Mouse (Mus musculus): ENCODE results near the gene Gm3880. TPM values are rescaled to one million over a fixed set of nuclear protein-coding genes. Genes with fewer than 3 reads are reported as not detected.
"Not testable (repeated sequence)": the region's sequence is repeated elsewhere in the genome, so short reads cannot be mapped to it uniquely, and the experiment has no call there.

Gene Gm3880
- not detected for total RNA-seq (2021)
- long read RNA-seq, experiment 1: 0 reads
- long read RNA-seq, experiment 2: 0 reads

DNA sequence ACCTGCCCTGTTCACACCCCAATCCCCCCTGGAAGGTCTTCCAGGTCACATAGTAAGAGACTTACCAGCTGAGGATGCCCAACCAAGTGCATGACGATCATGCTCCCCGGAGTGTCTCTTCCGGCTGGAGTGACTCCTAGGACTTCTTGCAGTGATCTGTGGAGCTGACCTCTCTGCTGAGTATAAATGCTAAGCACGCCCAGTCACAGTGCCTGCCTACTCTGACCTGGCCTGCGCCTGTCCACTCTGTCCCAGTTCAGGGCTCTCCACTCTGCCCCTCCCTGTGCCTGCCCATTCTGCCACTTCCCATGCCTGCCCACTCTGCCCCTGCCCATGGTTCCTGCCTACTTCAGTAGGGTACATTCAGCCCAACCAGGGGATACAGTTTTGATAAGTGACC is at the start of gene Gm3880:
Gene Gm3880, minus strand, starts transcription at position 101 of the 400 bp plus-strand sequence.
- DNase-seq: not testable (repeated sequence)

GRCm38 (mm10) chrX:102724226-102724625 is 37.5 kb upstream of the Gm3880 start:
- not testable (repeated sequence) for DNase-seq

DNA sequence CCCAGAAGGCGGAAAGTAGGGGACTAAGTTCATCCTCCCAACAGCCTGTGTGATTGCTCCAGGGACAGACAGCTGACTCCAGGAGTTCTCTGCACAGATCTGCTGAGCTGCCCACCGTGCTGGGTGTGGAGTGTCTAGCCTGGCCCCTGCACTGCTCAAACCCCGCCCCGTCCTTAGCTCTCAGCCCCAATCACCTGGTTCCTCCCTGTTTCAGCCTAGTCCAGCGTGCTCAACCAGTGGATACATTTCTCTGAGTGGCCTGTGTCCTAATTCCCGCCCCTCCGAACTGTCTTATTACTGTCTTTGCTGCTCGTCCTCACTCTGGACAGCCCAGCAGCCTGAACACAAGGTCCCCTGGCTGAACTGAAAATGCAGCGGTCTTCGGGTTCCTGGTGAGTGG is 20.8 kb upstream of the Gm3880 start, which contains the start of the genes Gm9112 and Dmrtc1b:
Gene Gm9112, minus strand, starts transcription at position 101 of the 400 bp plus-strand sequence.
Gene Dmrtc1b, plus strand, starts transcription at position 331 of the 400 bp plus-strand sequence.
- DNase-seq: not testable (repeated sequence)

GRCm38 (mm10) chrX:102700636-102701035 is 13.9 kb upstream of the Gm3880 start:
- peak in 1 of 2 experiments; percentile 23 for DNase-seq

DNA sequence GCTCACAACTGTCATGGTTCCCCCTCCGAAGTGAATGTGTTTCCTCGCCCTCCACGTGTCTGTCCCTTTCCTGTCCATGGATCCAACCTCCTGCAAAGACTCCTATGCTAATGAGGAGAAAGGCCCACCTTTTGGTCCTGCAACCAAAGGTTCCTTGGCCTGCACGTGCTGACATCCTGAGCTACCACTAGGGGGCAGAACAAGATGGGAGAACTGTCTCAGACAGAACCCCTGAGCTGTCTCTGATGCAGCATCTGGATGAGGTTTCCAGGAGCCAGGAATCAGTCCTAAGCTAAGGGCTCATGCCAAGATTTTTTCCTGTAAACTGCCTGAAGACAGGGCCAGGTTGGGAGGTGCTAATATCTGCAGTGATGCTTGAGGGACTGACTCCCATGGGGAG is 2.5 kb upstream of the Gm3880 start:
- peak; percentile 1 to 51 for DNase-seq

- not testable (repeated sequence) for DNase-seq
These were observed 2.1 kb downstream of the Gm3880 start for GRCm38 (mm10) chrX:102684706-102685105.

DNA sequence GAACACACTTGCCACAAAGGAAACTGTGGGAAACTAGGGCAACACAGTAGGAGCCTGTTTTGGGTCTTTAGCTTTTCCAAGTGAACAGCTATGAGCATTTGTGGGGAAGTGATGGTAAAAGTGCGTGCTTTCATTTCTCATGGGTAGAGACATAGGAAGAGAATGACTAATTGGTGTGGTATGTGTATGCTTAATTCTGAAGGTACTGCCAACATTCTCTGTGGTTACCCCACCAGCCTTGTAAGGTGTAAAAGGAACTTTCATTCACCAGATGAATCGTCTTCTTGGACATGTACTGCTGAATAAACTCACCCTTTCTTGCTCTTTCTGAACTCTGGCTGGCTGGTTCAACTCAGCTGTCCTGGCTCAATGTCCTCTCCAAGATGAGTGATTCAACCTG is 20.1 kb downstream of the Gm3880 start:
- DNase-seq: no peak

- DNase-seq: peak; percentile 16 to 49
These were observed 26.1 kb downstream of the Gm3880 start for GRCm38 (mm10) chrX:102660712-102661111.

GRCm38 (mm10) chrX:102645691-102646090 is 41.1 kb downstream of the Gm3880 start:
- no peak for DNase-seq

GRCm38 (mm10) chrX:102645146-102645545 is 41.6 kb downstream of the Gm3880 start:
- peak; percentile 32 to 41 for DNase-seq

- no peak for DNase-seq
These were observed 42.2 kb downstream of the Gm3880 start for GRCm38 (mm10) chrX:102644573-102644951.

- peak; percentile 89 to 93 for DNase-seq
These were observed 42.8 kb downstream of the Gm3880 start, which contains the start of gene Phka1 for GRCm38 (mm10) chrX:102643823-102644572. Gene Phka1, minus strand, starts transcription at chrX:102644246.

Other genes with a start within 250 kb of the Gm3880 start
- gene Hdac8, start 181.6 kb downstream of the Gm3880 start, total RNA-seq (2021): 1 to 10 TPM; 3.4 to 3.8 TPM
- gene Phka1, start 42.7 kb downstream of the Gm3880 start, total RNA-seq (2021): 10 to 100 TPM; 37.4 to 46.6 TPM
- gene Gm9112, start 20.7 kb upstream of the Gm3880 start, total RNA-seq (2021): not detected
- not detected for gene Dmrtc1b, start 20.9 kb upstream of the Gm3880 start, total RNA-seq (2021)
- not detected for gene Dmrtc1c1, start 116.0 kb upstream of the Gm3880 start, total RNA-seq (2021)
- gene Dmrtc1c2, start 167.6 kb upstream of the Gm3880 start, total RNA-seq (2021): not detected
- gene 1700031F05Rik, start 181.0 kb upstream of the Gm3880 start, total RNA-seq (2021): not detected
- under 1 TPM in 1 of 2 experiments, not detected in 1; 0.26 TPM for gene Dmrtc1a, start 221.7 kb upstream of the Gm3880 start, total RNA-seq (2021)
- gene 1700011M02Rik, start 221.9 kb upstream of the Gm3880 start, total RNA-seq (2021): not detected
- not detected for gene 1700018G05Rik, start 241.4 kb upstream of the Gm3880 start, total RNA-seq (2021)